Mouse (Mus musculus) heart, postnatal 14 days (tissue): ENCODE results near the gene BC024978. TPM values are rescaled to one million over a fixed set of nuclear protein-coding genes. Genes with fewer than 3 reads are reported as not detected.

Experiments
- DNase-seq, 2 experiments: peaks; one replicate each; pipeline ENCODE4 v3.0.0; 2021 to 2022
- intact Hi-C: fragments of 180-260 bp; cut with DNase I; formaldehyde crosslinking; loops from one replicate; pipeline ENCODE4 v1.15.1; 2025
- long read RNA-seq, 2 experiments: library from polyadenylated mRNA; stranded (forward); transcript quantifications; one replicate each; pipeline ENCODE4 v2.0.0; 2021
- total RNA-seq, 2 experiments: library from RNA; stranded (reverse); gene quantifications; 2 replicates each; pipeline ENCODE4 v1.2.3; 2021

The BC024978 gene
- 10 to 100 TPM; 12.3 to 12.5 TPM for total RNA-seq
- long read RNA-seq, experiment 1, full-length matches to known transcripts, result 1 of 1 reads
- long read RNA-seq, experiment 1, partial matches to known transcripts, result 0 of 1 reads
- long read RNA-seq, experiment 1, other reads (novel, unspliced or antisense), result 0 of 1 reads
- long read RNA-seq, experiment 2, partial matches to known transcripts, result 0 of 1 reads
- long read RNA-seq, experiment 2, other reads (novel, unspliced or antisense), result 1 of 1 reads

DNA sequence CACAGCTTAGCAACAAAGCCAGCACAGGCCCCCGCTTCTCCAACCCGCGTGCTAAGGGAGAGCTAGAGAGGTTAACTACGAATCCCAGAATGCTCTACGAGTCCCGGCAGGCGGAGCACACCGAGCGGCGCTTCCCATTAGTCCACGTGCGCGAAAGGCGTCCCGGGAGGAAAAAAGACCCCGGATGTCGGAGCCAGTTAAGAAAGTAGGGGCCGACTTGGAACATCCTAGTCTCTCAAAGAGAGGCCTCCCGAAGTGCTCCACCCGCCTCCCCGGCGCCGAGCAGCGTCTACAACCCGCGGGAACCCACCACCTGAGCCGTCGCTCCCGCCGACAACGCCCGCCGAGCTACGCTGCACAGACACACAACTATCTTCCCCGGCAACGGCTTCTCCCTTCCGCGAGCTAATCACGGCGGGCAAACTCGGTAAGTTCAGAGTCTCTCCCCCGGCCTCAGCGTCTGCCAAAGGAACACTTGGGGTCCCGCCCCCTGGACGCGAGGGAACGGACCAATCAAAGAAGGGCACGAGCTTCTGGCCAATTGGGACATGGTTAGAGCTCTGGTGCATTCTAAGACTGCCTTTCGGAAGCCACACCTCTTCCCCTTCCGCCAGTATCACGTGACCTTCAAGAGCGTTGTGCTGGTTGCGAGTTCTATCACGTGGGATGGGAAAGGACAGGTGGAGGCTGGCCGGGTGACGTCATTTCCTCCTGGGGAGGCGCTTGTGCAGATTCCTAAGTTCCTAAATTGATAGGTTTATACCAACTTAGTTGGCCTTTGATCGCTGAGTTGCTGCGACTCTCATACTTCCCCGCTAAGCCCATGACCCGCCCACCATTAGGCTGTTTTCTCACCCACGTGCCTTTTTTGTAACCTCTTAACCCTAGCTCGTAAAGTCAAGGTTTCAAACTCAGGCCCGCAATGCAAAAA, at the start of gene BC024978, which contains the start of gene Snrpa:
TSS of gene BC024978 (plus strand) at position 101 of the 931 bp plus-strand sequence.
TSS of gene Snrpa (minus strand) at position 591 of the 931 bp plus-strand sequence.
- intact Hi-C loops, result loop anchor here (5.0 kb wide), 1 partner anchor 34 kb away; no protein-coding TSS in a partner anchor
- peak; percentile 92 for DNase-seq

- peak in 1 of 2 experiments; percentile 65 for DNase-seq
- intact Hi-C loops, result no loop called here
These were observed 42.3 kb upstream of the BC024978 start, which contains the start of gene Cyp2t4 for GRCm38 (mm10) chr7:27153205-27153764. Cyp2t4 (plus strand) TSS chr7:27153714.

DNA sequence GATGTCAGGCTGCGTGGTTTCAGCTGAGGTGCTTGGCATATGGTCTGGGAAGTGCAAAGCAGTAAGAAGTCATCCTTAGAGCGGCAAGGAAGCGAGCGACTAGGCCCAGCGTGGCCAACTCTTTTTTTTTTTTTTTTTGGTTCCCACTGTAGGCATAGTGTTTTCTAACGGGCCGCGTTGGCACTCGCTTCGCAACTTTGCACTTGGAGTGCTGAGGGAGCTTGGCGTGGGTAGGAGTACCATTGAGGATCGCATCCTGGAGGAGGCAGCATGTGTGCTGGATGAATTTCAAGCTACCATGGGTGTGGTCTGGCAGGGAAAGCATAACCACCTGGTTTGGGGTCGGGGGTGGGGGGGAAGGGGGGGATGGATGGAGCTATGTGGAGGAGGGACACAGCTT, 39.6 kb upstream of the BC024978 start:
- intact Hi-C loops, result loop anchor here (5.0 kb wide), 1 partner anchor 131 kb away; no protein-coding TSS in a partner anchor
- DNase-seq, result no peak

DNA sequence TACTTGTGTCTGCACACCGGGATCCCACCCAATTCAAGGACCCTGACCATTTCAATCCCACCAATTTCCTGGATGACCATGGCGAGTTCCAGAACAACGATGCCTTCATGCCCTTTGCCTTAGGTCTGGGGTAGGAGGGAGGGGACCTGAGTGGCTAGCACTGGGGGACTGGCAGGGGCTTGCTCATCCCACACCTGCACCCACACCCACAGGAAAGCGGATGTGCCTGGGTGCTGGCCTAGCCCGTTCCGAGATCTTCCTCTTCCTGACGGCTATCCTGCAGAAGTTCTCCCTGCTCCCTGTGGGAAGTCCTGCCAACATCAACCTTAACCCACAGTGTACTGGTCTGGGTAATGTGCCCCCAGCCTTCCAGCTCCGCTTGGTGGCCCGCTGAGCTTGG, 37.4 kb upstream of the BC024978 start:
- DNase-seq, result no peak
- intact Hi-C loops, result loop anchor here (2.0 to 5.0 kb wide), 2 partner anchors 75 to 129 kb away; partner anchors contain the start of gene Coq8b

GRCm38 (mm10) chr7:27159256-27159655, 36.3 kb upstream of the BC024978 start:
- no peak for DNase-seq
- intact Hi-C loops, result loop anchor here (2.0 to 5.0 kb wide), 2 partner anchors 74 to 128 kb away; partner anchors contain the start of gene Coq8b

DNA sequence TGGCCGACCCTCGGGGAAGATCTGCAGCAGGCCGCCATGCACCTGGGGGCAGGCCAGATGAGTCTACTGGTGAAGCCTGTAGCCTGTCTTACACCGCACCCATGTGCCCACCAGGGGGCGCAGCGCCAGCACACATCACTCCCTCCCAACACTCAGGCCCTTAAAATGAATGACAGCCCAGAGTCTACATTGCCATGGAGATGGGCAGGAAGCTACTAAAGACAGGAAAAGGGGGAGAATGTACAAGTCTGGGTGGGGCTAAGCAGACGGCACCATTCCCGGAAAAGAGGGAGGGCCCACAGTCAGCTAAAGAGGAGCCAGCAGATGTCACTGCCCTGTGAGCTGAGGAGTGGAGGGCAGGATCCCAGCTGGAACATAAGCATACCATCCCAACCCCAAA, 35.7 kb upstream of the BC024978 start:
- DNase-seq, result peak; percentile 87 to 89
- intact Hi-C loops, result loop anchor here (2.0 to 10.0 kb wide), 4 partner anchors 37 to 325 kb away; partner anchors contain the start of genes BC024978, Coq8b, Sertad1 and Snrpa

GRCm38 (mm10) chr7:27160921-27161320, 34.7 kb upstream of the BC024978 start:
- intact Hi-C loops, result loop anchor here (5.0 to 10.0 kb wide), 2 partner anchors 36 to 324 kb away; partner anchors contain the start of genes BC024978, Sertad1 and Snrpa
- DNase-seq, result no peak

DNA sequence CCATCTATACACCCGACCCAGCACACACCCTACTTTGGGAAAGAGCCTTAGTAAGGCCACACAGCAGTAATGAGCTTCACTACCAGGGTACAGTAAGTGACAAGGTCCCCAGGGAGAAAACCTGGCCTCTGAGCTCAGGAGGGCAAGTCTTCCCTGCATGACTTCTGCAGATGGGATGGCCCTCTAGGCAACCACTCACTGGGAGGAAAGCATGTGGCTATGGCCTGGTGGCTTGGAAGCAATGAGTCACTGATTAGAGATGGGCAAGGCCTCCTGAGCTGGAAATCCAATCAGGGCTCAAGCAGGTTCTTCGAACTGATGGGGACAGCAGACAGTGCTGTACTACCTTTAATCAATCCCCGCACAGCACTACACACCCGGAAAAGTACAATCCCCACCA, 33.8 kb upstream of the BC024978 start:
- intact Hi-C loops, result loop anchor here (2.0 to 10.0 kb wide), 3 partner anchors 17 to 323 kb away; partner anchors contain the start of genes BC024978, Rab4b, Sertad1 and Snrpa
- no peak for DNase-seq

DNA sequence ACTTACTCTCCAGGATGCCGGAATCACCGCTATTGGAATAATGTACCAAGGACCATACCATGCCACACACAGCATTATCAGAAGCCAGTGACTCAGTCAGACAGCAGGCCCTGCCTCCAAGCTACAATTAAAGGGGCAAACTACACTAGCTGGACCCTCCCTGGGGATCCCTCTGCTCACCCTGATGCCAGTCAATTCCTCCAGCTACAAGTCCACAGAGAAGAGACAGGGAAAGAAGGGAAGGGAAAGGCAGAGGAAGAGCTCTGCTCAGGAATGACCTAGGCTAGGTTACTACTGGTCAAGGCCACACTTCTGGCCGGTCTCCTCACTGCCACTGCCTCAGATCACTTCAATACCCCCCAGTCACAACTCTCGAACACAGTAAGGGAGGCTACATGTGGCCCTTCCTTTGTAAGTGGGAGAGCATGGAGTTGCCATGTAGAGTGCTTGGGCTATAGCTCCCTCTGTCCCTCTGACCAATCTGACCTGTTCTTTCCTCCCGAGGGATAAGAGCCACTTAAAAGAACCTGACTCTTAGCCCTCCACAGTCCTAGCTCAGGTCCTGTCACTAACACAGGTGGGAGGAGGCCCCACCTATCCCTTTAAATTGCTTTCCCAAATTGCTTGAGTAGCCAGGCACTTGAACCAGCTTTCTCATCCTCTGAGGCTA, 32.7 kb upstream of the BC024978 start:
- intact Hi-C loops, result loop anchor here (2.0 to 10.0 kb wide), 3 partner anchors 16 to 322 kb away; partner anchors contain the start of genes BC024978, Rab4b, Sertad1 and Snrpa

DNA sequence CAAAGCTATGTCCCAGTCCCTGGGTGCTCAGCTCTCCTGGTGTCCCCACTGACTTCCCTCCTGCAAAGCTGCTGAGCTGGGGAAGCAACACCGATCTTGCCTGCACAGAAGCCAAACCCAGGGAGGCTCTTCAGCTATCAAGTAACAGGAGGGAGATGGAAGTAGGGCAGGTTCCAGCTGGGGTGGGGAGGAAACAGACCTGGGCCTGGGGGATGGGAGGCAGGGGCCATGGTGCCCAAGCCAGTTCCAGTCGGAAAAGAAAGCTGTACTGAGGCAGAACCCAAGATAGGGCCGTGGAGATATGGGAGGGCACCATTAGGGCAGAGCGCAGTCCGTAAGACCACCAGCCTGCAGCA, 32.2 kb upstream of the BC024978 start:
- DNase-seq, result no peak
- intact Hi-C loops, result loop anchor here (2.0 to 10.0 kb wide), 3 partner anchors 15 to 321 kb away; partner anchors contain the start of genes BC024978, Rab4b, Sertad1 and Snrpa

More for the DNA sequence above, 32.7 kb upstream of the BC024978 start:
- DNase-seq, result no peak

DNA sequence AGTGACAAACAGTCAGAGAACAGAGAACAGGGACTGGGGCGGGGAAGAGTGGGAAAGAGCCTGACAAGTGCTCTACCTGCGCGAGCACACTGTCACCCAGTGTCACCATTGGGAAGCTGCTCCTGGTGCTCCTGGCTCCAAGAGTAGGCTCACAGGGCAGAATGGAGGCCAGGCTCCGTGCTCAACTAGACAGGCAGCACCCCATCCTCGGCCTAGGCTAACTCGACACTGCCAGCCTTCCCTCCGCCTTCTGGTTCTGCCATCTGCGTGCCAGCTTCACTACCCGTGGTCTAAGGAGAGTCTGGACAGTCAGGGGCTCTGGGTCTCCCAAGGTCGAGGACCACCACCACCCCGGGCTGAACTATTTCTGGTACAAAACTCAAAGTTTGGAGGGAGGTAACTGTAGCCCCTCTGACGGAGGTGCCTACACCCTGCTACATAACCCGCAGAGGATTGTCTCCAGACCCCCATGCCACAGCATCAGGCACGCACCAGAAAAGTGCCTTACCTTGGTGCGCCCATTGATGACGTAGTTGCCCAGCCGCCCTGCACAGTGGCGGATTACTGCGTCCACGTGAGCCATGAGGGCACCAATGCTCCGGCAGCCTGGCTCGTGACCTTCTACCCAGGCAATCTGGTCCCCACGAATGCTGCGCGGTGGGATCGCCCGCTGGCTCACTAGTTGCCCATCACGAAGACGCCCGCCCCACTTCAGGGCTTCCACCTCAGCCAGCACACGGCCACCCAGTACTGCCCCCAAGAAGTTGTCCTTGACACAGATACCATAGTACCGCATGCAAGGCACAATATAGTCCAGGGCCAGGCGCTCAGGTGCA, 31.3 kb upstream of the BC024978 start:
- no peak for DNase-seq

GRCm38 (mm10) chr7:27165007-27165655, 30.4 kb upstream of the BC024978 start:
- no peak for DNase-seq
- intact Hi-C loops, result loop anchor here (10.0 kb wide), 1 partner anchor 320 kb away; the partner anchor contains the start of gene Sertad1

More for the DNA sequence above, 31.3 kb upstream of the BC024978 start:
- intact Hi-C loops, result loop anchor here (5.0 to 10.0 kb wide), 2 partner anchors 33 to 320 kb away; partner anchors contain the start of genes BC024978, Sertad1 and Snrpa

DNA sequence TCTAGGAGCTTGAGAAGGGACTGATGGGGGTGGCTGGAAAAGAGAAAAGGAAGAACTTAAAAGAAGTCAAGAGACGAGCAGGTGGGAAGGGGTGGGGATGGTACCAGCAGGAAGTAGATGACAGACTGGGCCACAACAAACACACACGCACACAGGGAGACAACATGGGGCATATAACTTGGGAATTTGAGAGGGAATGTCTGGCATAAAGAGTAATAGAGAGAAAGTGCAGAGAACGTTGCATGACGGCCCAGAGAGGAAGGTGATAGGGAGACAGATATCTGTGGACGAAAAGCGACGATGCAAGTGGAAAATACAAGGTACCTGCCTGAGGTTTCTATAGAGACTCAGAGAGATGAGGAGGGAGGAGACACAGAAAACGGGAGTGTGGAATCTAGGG, 29.9 kb upstream of the BC024978 start:
- DNase-seq, result no peak
- intact Hi-C loops, result loop anchor here (10.0 kb wide), 1 partner anchor 319 kb away; the partner anchor contains the start of gene Sertad1

GRCm38 (mm10) chr7:27166229-27166613, 29.4 kb upstream of the BC024978 start:
- intact Hi-C loops, result loop anchor here (10.0 kb wide), 1 partner anchor 319 kb away; the partner anchor contains the start of gene Sertad1

DNA sequence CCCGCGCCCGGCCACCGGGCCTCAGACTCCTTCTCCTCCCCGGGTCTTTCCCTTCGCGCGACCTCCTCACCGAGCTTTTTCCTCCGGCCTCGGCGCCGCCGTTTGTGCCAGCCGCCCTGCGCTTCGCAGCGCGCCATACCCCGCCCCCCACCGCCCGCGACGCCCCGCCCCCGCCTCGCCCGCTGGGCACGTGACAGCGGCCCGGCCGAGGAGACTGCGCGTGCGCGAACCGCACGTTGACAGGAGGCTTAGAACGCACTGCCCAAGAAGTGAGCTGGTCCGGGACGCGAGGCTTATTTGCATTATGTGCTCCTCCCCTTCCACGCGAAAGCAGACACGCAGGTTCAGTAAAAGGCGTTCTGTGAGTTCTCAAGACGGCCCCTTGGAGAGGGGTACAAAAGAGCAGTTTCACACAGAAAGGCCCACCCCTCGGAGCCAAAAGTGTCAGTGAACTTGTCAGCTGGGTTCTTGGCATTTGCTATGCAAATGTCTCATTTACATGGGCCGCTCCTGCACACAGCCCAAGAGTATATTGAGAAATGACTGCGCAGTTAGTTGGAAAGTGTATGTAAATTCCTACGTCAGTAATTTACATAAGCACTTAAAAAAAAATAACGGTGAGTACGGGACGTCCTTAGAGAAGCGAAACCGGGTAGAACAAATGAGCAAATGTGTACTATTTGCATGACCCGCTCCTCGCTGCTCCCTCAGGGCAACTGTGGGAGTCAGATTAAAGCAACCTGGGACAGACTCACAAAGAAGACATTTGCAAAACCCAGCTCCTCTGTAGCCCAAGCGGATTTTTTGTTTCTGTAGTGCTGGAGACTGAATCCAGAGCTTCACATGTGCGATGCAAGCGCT, 28.7 kb upstream of the BC024978 start, which contains the start of gene Egln2:
TSS of gene Egln2 (minus strand) at position 189 of the 861 bp plus-strand sequence.
- DNase-seq, result peak; percentile 96 to 98
- intact Hi-C loops, result loop anchor here (1.0 to 10.0 kb wide), 2 partner anchors 12 to 318 kb away; partner anchors contain the start of gene Sertad1

More at GRCm38 (mm10) chr7:27166229-27166613, 29.4 kb upstream of the BC024978 start:
- DNase-seq, result peak; percentile 91 to 93

DNA sequence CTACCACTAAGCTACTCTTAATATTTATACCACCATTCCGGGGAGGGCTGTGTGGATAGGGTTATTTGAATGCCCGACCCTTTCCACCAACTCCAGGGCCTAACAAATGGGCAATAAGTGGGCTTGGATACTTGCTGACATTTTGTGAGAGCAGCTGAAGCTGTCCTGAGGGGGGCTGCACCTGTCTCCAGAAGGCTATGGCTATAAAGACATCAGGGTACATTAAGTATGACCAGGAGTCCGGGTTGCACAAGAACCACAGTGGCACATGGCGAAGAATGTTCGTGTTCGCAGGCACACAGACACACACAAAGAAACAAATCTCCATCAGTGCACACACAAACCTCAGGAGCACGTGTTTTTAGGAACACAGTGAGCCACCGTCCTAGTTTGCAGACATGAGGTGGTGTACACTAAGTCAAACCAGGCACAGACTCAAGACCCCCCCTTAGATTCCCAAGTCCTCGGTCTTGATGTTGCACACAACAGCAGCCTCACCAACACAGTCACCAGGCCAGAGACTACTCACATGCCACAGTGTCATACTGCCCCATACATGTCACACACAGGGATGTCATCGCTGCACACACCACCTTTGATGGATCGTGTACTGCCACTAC, 28.0 kb upstream of the BC024978 start:
- intact Hi-C loops, result loop anchor here (1.0 to 10.0 kb wide), 2 partner anchors 12 to 317 kb away; partner anchors contain the start of gene Sertad1
- no peak for DNase-seq
